Mouse (Mus musculus) v-Abl transformed pro-B cells (cell line): Measurements from ENCODE around the gene AC131692.1.

ENCODE experiments used
- in situ Hi-C, 2 experiments: fragments of 400-800 bp; cut with MboI; formaldehyde crosslinking; loops; one replicate each; pipeline ENCODE4 v1.15.1; 2025; ENCODE audit not compliant: unreplicated experiment in 2 of 2

AC131692.1 gene

DNA sequence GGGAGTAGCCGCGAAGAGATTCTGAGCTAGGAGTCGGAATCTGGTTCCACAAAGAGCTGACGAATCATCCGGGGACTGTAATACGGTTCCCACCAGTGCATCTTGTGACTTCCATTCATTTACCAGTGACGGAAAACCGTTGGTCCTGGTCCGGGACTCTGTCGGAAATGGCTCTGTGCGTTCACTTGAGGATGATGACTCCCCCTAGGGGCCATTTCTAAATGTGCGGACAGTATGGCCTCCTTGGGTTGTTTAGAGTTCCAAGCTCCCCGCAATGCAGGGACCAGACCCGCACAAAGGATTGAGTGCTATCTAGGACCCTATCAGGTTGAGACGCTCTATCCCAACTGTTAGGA lies 47.2 kb downstream of the AC131692.1 start, which contains the start of gene Arl2:
Gene Arl2, minus strand, starts transcription at position 155 of the 356 bp plus-strand sequence.
- in situ Hi-C loops = loop anchor here (5.0 kb wide), 1 partner anchor 91 kb away; no protein-coding TSS in a partner anchor

DNA sequence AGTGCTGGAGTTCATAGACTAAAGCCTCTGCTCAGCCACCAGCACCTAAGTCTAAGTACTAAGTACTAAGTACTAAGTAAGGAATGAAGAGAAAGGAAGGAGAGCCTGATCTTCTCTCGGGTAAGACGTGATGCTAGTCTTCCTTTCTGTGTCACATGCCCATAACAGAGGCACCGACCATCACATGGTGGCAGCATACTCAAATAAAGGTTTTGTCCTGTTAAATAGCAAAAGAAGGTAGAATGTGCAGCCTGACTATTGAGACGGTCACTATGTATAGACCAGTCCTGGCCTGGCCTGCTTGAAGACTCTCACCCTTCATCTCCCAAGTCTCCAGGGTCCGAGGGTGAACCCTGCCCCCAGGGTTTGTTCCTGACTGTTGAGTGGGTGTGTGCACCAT lies 50.6 kb downstream of the AC131692.1 start:
- in situ Hi-C loops = loop anchor here (5.0 kb wide), 1 partner anchor 87 kb away; no protein-coding TSS in a partner anchor
